Mouse (Mus musculus): Measurements from ENCODE around the gene Fryl.
"Not testable (repeated sequence)": the region's sequence is repeated elsewhere in the genome, so short reads cannot be mapped to it uniquely, and the experiment has no call there.

Gene Fryl

GRCm38 (mm10) chr5:73089158-73089557 lies 167.3 kb downstream of the Fryl start:
- DNase-seq = no peak

- DNase-seq = no peak
Observed at GRCm38 (mm10) chr5:73081496-73081895, 174.9 kb downstream of the Fryl start.

GRCm38 (mm10) chr5:73079801-73080200 lies 176.6 kb downstream of the Fryl start:
- DNase-seq = no peak

- peak; percentile 70 for DNase-seq
Observed at GRCm38 (mm10) chr5:73071319-73071718, 185.1 kb downstream of the Fryl start.

- DNase-seq = no peak
Observed at GRCm38 (mm10) chr5:73066946-73067345, 189.5 kb downstream of the Fryl start.

GRCm38 (mm10) chr5:73063768-73064669 lies 192.4 kb downstream of the Fryl start:
- no peak for DNase-seq

GRCm38 (mm10) chr5:73061506-73062155 lies 194.8 kb downstream of the Fryl start:
- peak; percentile 38 for DNase-seq

- no peak for DNase-seq
Observed at GRCm38 (mm10) chr5:73056937-73057336, 199.5 kb downstream of the Fryl start.

GRCm38 (mm10) chr5:73056457-73056856 lies 200.0 kb downstream of the Fryl start:
- DNase-seq = no peak

- no peak for DNase-seq
Observed at GRCm38 (mm10) chr5:73053933-73054332, 202.5 kb downstream of the Fryl start.

GRCm38 (mm10) chr5:73047651-73048245 lies 208.7 kb downstream of the Fryl start:
- no peak for DNase-seq

GRCm38 (mm10) chr5:73044055-73044454 lies 212.4 kb downstream of the Fryl start:
- DNase-seq = no peak

GRCm38 (mm10) chr5:73032481-73032880 lies 223.9 kb downstream of the Fryl start:
- DNase-seq = no peak

GRCm38 (mm10) chr5:73028646-73029045 lies 227.8 kb downstream of the Fryl start:
- DNase-seq = no peak

GRCm38 (mm10) chr5:73023801-73024200 lies 232.6 kb downstream of the Fryl start:
- no peak for DNase-seq

- DNase-seq = no peak
Observed at GRCm38 (mm10) chr5:73014745-73015144, 241.7 kb downstream of the Fryl start.

GRCm38 (mm10) chr5:73013611-73014287 lies 242.7 kb downstream of the Fryl start:
- DNase-seq = not testable (repeated sequence)

- DNase-seq = not testable (repeated sequence)
Observed at GRCm38 (mm10) chr5:73012884-73013610, 243.4 kb downstream of the Fryl start.

GRCm38 (mm10) chr5:73011806-73012205 lies 244.6 kb downstream of the Fryl start:
- DNase-seq = not testable (repeated sequence)

GRCm38 (mm10) chr5:73008230-73008629 lies 248.2 kb downstream of the Fryl start:
- DNase-seq = not testable (repeated sequence)

GRCm38 (mm10) chr5:73007582-73007959 lies 248.8 kb downstream of the Fryl start:
- no peak for DNase-seq

Data from layer of hippocampus, adult 9-11 months (tissue).